Mouse (Mus musculus) liver, adult 2 months (tissue): ENCODE results near the gene Zzef1. TPM values are rescaled to one million over a fixed set of nuclear protein-coding genes. Genes with fewer than 3 reads are reported as not detected.
"Not testable (repeated sequence)": the region's sequence is repeated elsewhere in the genome, so short reads cannot be mapped to it uniquely, and the experiment has no call there.

Experiments used
- DNase-seq: peaks from one replicate; pipeline ENCODE4 v3.0.0-alpha.2; 2011; ENCODE audit warnings: low read depth, low spot score; ENCODE audit errors: extremely low read depth
- H3K27ac ChIP-seq: fragments of 200-500 bp; replicated peaks from 2 replicates; pipeline ENCODE4 v1.5.1; 2012; ENCODE audit warnings: low read depth, mild to moderate bottlenecking, control low read depth, inconsistent platforms, low read length; ENCODE audit not compliant: insufficient read depth
- H3K27me3 ChIP-seq: fragments of 200-500 bp; 2 replicates; pipeline ENCODE4 v1.6.1; 2012; ENCODE audit warnings: mild to moderate bottlenecking, moderate library complexity, low read length, inconsistent platforms; ENCODE audit not compliant: control insufficient read depth, insufficient read depth
- H3K36me3 ChIP-seq: fragments of 200-500 bp; 2 replicates; pipeline ENCODE4 v1.6.1; 2012; ENCODE audit warnings: low read length, inconsistent platforms; ENCODE audit not compliant: control insufficient read depth, insufficient read depth
- H3K4me1 ChIP-seq: fragments of 200-500 bp; 2 replicates; pipeline ENCODE4 v1.6.1; 2011; ENCODE audit warnings: low read length; ENCODE audit not compliant: control insufficient read depth, insufficient read depth
- H3K4me3 ChIP-seq: fragments of 200-500 bp; 2 replicates; pipeline ENCODE4 v1.5.1; 2011; ENCODE audit warnings: low read depth, mild to moderate bottlenecking, control low read depth, low read length, moderate library complexity; ENCODE audit not compliant: insufficient read depth
- H3K79me2 ChIP-seq: fragments of 200-500 bp; 2 replicates; pipeline ENCODE4 v1.6.1; 2012; ENCODE audit warnings: inconsistent platforms, mild to moderate bottlenecking, low read length, moderate library complexity; ENCODE audit not compliant: control insufficient read depth, insufficient read depth
- H3K9ac ChIP-seq: fragments of 200-500 bp; 2 replicates; pipeline ENCODE4 v1.6.1; 2012; ENCODE audit warnings: low read depth, mild to moderate bottlenecking, control low read depth, inconsistent platforms, low read length
- CTCF ChIP-seq: fragments of 200-500 bp; IDR thresholded peaks from 2 replicates; pipeline ENCODE4 v1.5.1; 2011; ENCODE audit warnings: low read depth, low read length, control low read depth
- POLR2A ChIP-seq: fragments of 200-500 bp; IDR thresholded peaks from 2 replicates; pipeline ENCODE4 v1.6.1; 2011; ENCODE audit warnings: low read length, control low read depth; ENCODE audit not compliant: insufficient read depth; ENCODE audit errors: extremely low read depth
- WGBS: fragments of 180-500 bp; shearing (Covaris S2); methylation state at CpG from one replicate; pipeline ENCODE4 v1.1.7; 2018; 5-methylcytosine and 5-hydroxymethylcytosine counted together
- polyA plus RNA-seq: library from polyadenylated mRNA; depleted of rRNA; stranded (reverse); fragments of >200 nt; gene quantifications from 2 replicates; pipeline ENCODE4 v1.2.3, GENCODE M21; 2012
- total RNA-seq: library from RNA; depleted of rRNA; stranded (reverse); fragments of >200 nt; gene quantifications from 2 replicates; pipeline ENCODE4 v1.2.3, GENCODE M21; 2014

The Zzef1 gene
- total and polyA plus RNA-seq, 2 experiments: 13.6 to 14.1 TPM

GRCm38 (mm10) chr11:72767716-72768115, 28.3 kb upstream of the Zzef1 start:
- 95% methylated on average over 8 of the region's 8 CpGs for WGBS
- H3K4me3 ChIP-seq: no peak overlapping the region
- no peaks in the 10 kb centered on the region for H3K27me3 ChIP-seq
- H3K9ac ChIP-seq: no peak overlapping the region
- peaks cover 25% of the 10 kb centered on the region for H3K36me3 ChIP-seq
- DNase-seq: no peak
- TF ChIP-seq CTCF (no peak), POLR2A (no peak)
- H3K79me2 ChIP-seq: no peaks in the 10 kb centered on the region
- no peaks in the 10 kb centered on the region for H3K4me1 ChIP-seq
- H3K27ac ChIP-seq: no peak overlapping the region

- WGBS: 92% methylated on average over 3 of the region's 3 CpGs
- Histone ChIP-seq H3K36me3 (peaks cover 15% of the 10 kb centered on the region), H3K79me2 (no peaks in the 10 kb centered on the region), H3K27me3 (no peaks in the 10 kb centered on the region), H3K4me3 (no peak overlapping the region), H3K27ac (no peak overlapping the region), H3K4me1 (no peaks in the 10 kb centered on the region), H3K9ac (no peak overlapping the region)
- no peak for DNase-seq
- no peak for TF ChIP-seq CTCF
- no peak for TF ChIP-seq POLR2A
Measured at GRCm38 (mm10) chr11:72769061-72769460, 27.0 kb upstream of the Zzef1 start.

- Histone ChIP-seq H3K4me3 (no peak overlapping the region), H3K27me3 (no peaks in the 10 kb centered on the region), H3K36me3 (peaks cover 10% of the 10 kb centered on the region), H3K79me2 (no peaks in the 10 kb centered on the region), H3K27ac (no peak overlapping the region), H3K4me1 (no peaks in the 10 kb centered on the region), H3K9ac (no peak overlapping the region)
- TF ChIP-seq CTCF (no peak), POLR2A (no peak)
- no peak for DNase-seq
- 88% methylated on average over 3 of the region's 3 CpGs for WGBS
Measured at GRCm38 (mm10) chr11:72770324-72770723, 25.7 kb upstream of the Zzef1 start.

GRCm38 (mm10) chr11:72770816-72771215, 25.2 kb upstream of the Zzef1 start:
- WGBS: 90% methylated on average over 5 of the region's 5 CpGs
- no peaks in the 10 kb centered on the region for H3K27me3 ChIP-seq
- no peak overlapping the region for H3K4me3 ChIP-seq
- H3K27ac ChIP-seq: no peak overlapping the region
- no peak for DNase-seq
- H3K9ac ChIP-seq: no peak overlapping the region
- H3K79me2 ChIP-seq: no peaks in the 10 kb centered on the region
- TF ChIP-seq CTCF (no peak), POLR2A (no peak)
- H3K36me3 ChIP-seq: peaks cover 10% of the 10 kb centered on the region
- no peaks in the 10 kb centered on the region for H3K4me1 ChIP-seq

- WGBS: 79% methylated on average over 4 of the region's 4 CpGs
Measured at GRCm38 (mm10) chr11:72771461-72771860, 24.6 kb upstream of the Zzef1 start.

GRCm38 (mm10) chr11:72772611-72773010, 23.4 kb upstream of the Zzef1 start:
- H3K79me2 ChIP-seq, H3K36me3 ChIP-seq, H3K4me3 ChIP-seq, H3K27me3 ChIP-seq, H3K27ac ChIP-seq, H3K4me1 ChIP-seq, H3K9ac ChIP-seq, DNase-seq: not testable (repeated sequence)
- WGBS: 62% methylated on average over 1 of the region's 1 CpGs

More at GRCm38 (mm10) chr11:72771461-72771860, 24.6 kb upstream of the Zzef1 start:
- no peak overlapping the region for H3K9ac ChIP-seq
- no peaks in the 10 kb centered on the region for H3K79me2 ChIP-seq
- no peaks in the 10 kb centered on the region for H3K4me1 ChIP-seq
- H3K36me3 ChIP-seq: peaks cover 11% of the 10 kb centered on the region
- H3K4me3 ChIP-seq: no peak overlapping the region
- no peak for TF ChIP-seq POLR2A
- TF ChIP-seq CTCF: no peak
- no peak overlapping the region for H3K27ac ChIP-seq
- no peak for DNase-seq
- no peaks in the 10 kb centered on the region for H3K27me3 ChIP-seq

GRCm38 (mm10) chr11:72778957-72779356, 17.1 kb upstream of the Zzef1 start:
- TF ChIP-seq POLR2A (no peak), CTCF (no peak)
- H3K79me2 ChIP-seq: no peaks in the 10 kb centered on the region
- H3K27ac ChIP-seq: no peak overlapping the region
- H3K4me1 ChIP-seq: no peaks in the 10 kb centered on the region
- H3K9ac ChIP-seq: no peak overlapping the region
- DNase-seq: no peak
- H3K4me3 ChIP-seq: no peak overlapping the region
- H3K27me3 ChIP-seq: no peaks in the 10 kb centered on the region
- H3K36me3 ChIP-seq: peaks cover 7% of the 10 kb centered on the region; the same call in 1 of the 2 replicates
